ENCODE assay signal across 7 mouse cellular contexts in the genomic region with DNA sequence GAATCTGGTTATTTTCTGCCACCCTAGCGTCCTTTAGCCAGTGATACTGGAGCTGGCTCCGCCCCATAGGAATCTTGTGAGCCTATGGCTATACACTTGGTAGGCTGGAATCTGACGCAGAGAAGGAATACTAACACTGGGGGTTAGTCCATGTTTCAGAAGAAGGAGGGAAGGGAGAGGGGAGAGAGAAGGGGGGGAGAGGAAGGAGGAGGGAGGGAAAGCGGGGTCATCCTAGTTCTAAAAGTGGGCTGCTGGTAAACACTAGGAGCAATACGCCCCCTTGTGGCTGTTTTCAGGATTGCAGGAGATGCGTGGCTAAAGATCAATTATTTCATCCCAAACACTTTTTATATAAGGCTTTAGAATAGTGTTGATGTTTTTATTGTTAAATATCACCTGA. TPM values are rescaled to one million over a fixed set of nuclear protein-coding genes. Genes with fewer than 3 reads are reported as not detected.
DNase-seq lines count a peak whose midpoint lies in the region; ATAC-seq and TF ChIP-seq lines count a peak whose summit lies in the region.

No protein-coding gene starts in this region.

- no peaks in the 10 kb centered on the region for H3K4me1 ChIP-seq in cortical plate, adult 2 months (ENCODE audit: control insufficient read depth, insufficient read depth, low read length)
- peaks cover 2% of the 10 kb centered on the region; the same call in 1 of the 2 replicates for H3K4me1 ChIP-seq in lung, embryonic 16.5 days (replicated peaks; ENCODE audit: control insufficient read depth, insufficient read depth, low read length)

- no peaks in the 10 kb centered on the region for H3K36me3 ChIP-seq in lung, embryonic 16.5 days (ENCODE audit: control insufficient read depth, insufficient read depth, low read length)

- WGBS in lung, embryonic 16.5 days: 16% methylated on average over 6 of the region's 6 CpGs

- TF ChIP-seq CTCF in cortical plate, adult 2 months (IDR thresholded peaks at IDR 0.05; ENCODE audit: extremely low read depth, insufficient read depth, low read length): peak; percentile 74

- peak; percentile 68; the same call in 1 of the 2 replicates for ATAC-seq in lung, embryonic 16.5 days (ENCODE audit: low read depth)

- no peaks in the 10 kb centered on the region for H3K9me3 ChIP-seq in lung, embryonic 16.5 days (ENCODE audit: control insufficient read depth, low read length)

- no peak for TF ChIP-seq POLR2A in cortical plate, adult 2 months (IDR thresholded peaks at IDR 0.05; ENCODE audit: extremely low read depth, insufficient read depth, low read length)

- H3K9ac ChIP-seq in lung, embryonic 16.5 days (ENCODE audit: low read length): no peak overlapping the region

- H3K27me3 ChIP-seq in lung, embryonic 16.5 days (ENCODE audit: control insufficient read depth, insufficient read depth, low read depth, low read length): no peaks in the 10 kb centered on the region

- H3K4me2 ChIP-seq in lung, embryonic 16.5 days (ENCODE audit: low read depth, low read length): no peak overlapping the region

- H3K4me3 ChIP-seq in cortical plate, adult 2 months (ENCODE audit: insufficient read depth, low read length): no peak overlapping the region
- no peak overlapping the region for H3K4me3 ChIP-seq in lung, embryonic 16.5 days (ENCODE audit: low read length)

- peak; percentile 24 to 40 for DNase-seq in CD8-positive naive resting alpha-beta T cell, adult 2 months (ENCODE audit: low read depth in 2 of 2, low spot score in 2 of 2)
- DNase-seq in Muller cell, postnatal 12 days (ENCODE audit: inconsistent ontology term): peak; percentile 60
- peak; percentile 44 for DNase-seq in heart, adult 8-10 months (ENCODE audit: low spot score)
- DNase-seq in layer of hippocampus, adult 11-12 months (ENCODE audit: low spot score): peak; percentile 78
- DNase-seq in right cerebral cortex, adult 18-20 months: peak; percentile 55

- no peak overlapping the region for H3K27ac ChIP-seq in cortical plate, adult 2 months (ENCODE audit: insufficient read depth, low read length)
- H3K27ac ChIP-seq in lung, embryonic 16.5 days (ENCODE audit: low read length): no peak overlapping the region

RNA-seq across cellular contexts. Expression of a gene that starts 27.2 kb away (rescaled TPM):
- 3.2 and 5.8 TPM in 2 replicates for polyA plus RNA-seq in cortical plate, adult 2 months (2012; rRNA removed)
- 1 to 10 TPM in 1 of 4 experiments, under 1 TPM in 2, not detected in 1; 0.66 to 1.1 (median 0.92) TPM for total RNA-seq in heart, adult 8-10 months (2022)
- polyA plus RNA-seq in lung, embryonic 16.5 days (2015; fragmentation: Nextera tagmentation; extraction: Ambion mirVana): 350 and 356 TPM in 2 replicates

RNA-seq across cellular contexts. Expression of a gene that starts 33.6 kb away (rescaled TPM):
- polyA plus RNA-seq in cortical plate, adult 2 months (2012; rRNA removed): 23.3 and 24.5 TPM in 2 replicates
- 10 to 100 TPM; 10.8 to 13.7 (median 11.3) TPM for total RNA-seq in heart, adult 8-10 months (2022)
- 27.5 and 28.3 TPM in 2 replicates for polyA plus RNA-seq in lung, embryonic 16.5 days (2015; fragmentation: Nextera tagmentation; extraction: Ambion mirVana)

RNA-seq across cellular contexts. Expression of a gene that starts 48.6 kb away (rescaled TPM):
- polyA plus RNA-seq in cortical plate, adult 2 months (2012; rRNA removed): 80.3 and 82.8 TPM in 2 replicates
- 1 to 10 TPM; 1.7 to 2.1 (median 1.8) TPM for total RNA-seq in heart, adult 8-10 months (2022)
- not detected in 2 replicates for polyA plus RNA-seq in lung, embryonic 16.5 days (2015; fragmentation: Nextera tagmentation; extraction: Ambion mirVana)

Comparison
In these comparisons a context has a peak if more than half of its experiments do, and no peak if none do; other contexts are left out.
1. RNA of a gene that starts 27.2 kb away (polyA plus RNA-seq): 350 to 356 TPM in lung, embryonic 16.5 days; 3.2 to 5.8 TPM in cortical plate, adult 2 months; every median in the first group is over 10 times any median in the second.
2. RNA of a gene that starts 48.6 kb away (polyA plus RNA-seq): 80.3 to 82.8 TPM in cortical plate, adult 2 months; not detected in lung, embryonic 16.5 days; every median in the first group is over 10 times any median in the second.
3. Peak in every context shown above with its lines, with median percentiles within 50 percentile points of each other: DNase-seq.